Mouse (Mus musculus): ENCODE data around the gene Stx1b.

- TF ChIP-seq CTCF (IDR thresholded peaks at IDR 0.05) (no peak), POLR2A (IDR thresholded peaks at IDR 0.05; ENCODE audit: insufficient read depth, low read depth, low read length) (no peak), EP300 (IDR thresholded peaks at IDR 0.05; ENCODE audit: insufficient read depth, low read depth, low read length) (no peak)
These were observed 51.8 kb downstream of the Stx1b start for GRCm38 (mm10) chr7:127772557-127772956.

All from heart, adult 2 months (tissue).